In genomic region chr5:117307699-117308098, GRCm38 (mm10) we compare ENCODE assay signal across 8 mouse cellular contexts. TPM values are rescaled to one million over a fixed set of nuclear protein-coding genes. Genes with fewer than 3 reads are reported as not detected.
DNase-seq lines count a peak whose midpoint lies in the region; ATAC-seq and TF ChIP-seq lines count a peak whose summit lies in the region.

No protein-coding gene starts in this region.

- H3K27me3 ChIP-seq in limb, embryonic 11.5 days (ENCODE audit: control insufficient read depth, insufficient read depth, low read length), result no peaks in the 10 kb centered on the region
- no peaks in the 10 kb centered on the region for H3K27me3 ChIP-seq in thymus, adult 2 months (ENCODE audit: control insufficient read depth, insufficient read depth, low read length)

- H3K4me2 ChIP-seq in limb, embryonic 11.5 days (ENCODE audit: low read depth, severe bottlenecking), result no peak overlapping the region

- peak; percentile 61 for DNase-seq in layer of hippocampus, adult 11-12 months (ENCODE audit: low spot score)
- DNase-seq in layer of hippocampus, adult 9-10 months (ENCODE audit: low spot score), result no peak
- DNase-seq in adrenal gland, postnatal 14 days, result peak; percentile 91
- DNase-seq in forelimb bud, embryonic 11.5 days (ENCODE audit: low read depth, low spot score), result peak; percentile 65
- DNase-seq in limb, embryonic 11.5 days (ENCODE audit: low spot score), result peak; percentile 75
- DNase-seq in natural killer cell, adult 2 months (ENCODE audit: low spot score in 2 of 2), result peak; percentile 46 to 68
- DNase-seq in thymus, adult 2 months, result peak; percentile 74

- peak; percentile 88 for ATAC-seq in inflammation-experienced regulatory T-cells, adult 6 months
- ATAC-seq in limb, embryonic 11.5 days (ENCODE audit: insufficient number of reproducible peaks, low FRiP score, low TSS enrichment, low read depth), result no peak

- no peaks in the 10 kb centered on the region for H3K4me1 ChIP-seq in limb, embryonic 11.5 days (ENCODE audit: control insufficient read depth, insufficient read depth, low read length)
- H3K4me1 ChIP-seq in thymus, adult 2 months (replicated peaks; ENCODE audit: control insufficient read depth, insufficient read depth, low read length), result no peaks in the 10 kb centered on the region

- no peak overlapping the region for H3K4me3 ChIP-seq in limb, embryonic 11.5 days (ENCODE audit: low read depth, low read length)
- no peak overlapping the region for H3K4me3 ChIP-seq in thymus, adult 2 months (ENCODE audit: control insufficient read depth, insufficient read depth, low read length)

- 37% methylated on average over 11 of the region's 11 CpGs for WGBS in limb, embryonic 11.5 days
- 16% methylated on average over 11 of the region's 11 CpGs for WGBS in thymus, adult 2 months

- H3K9ac ChIP-seq in limb, embryonic 11.5 days (ENCODE audit: low read length), result no peak overlapping the region

- peak; percentile 80; the same call in 1 of the 2 replicates for TF ChIP-seq CTCF in thymus, adult 2 months (IDR thresholded peaks at IDR 0.05; ENCODE audit: borderline replicate concordance, control insufficient read depth, extremely low read depth, insufficient read depth, low read length, poor library complexity)

- TF ChIP-seq POLR2A in thymus, adult 2 months (IDR thresholded peaks at IDR 0.05; ENCODE audit: control insufficient read depth, extremely low read depth, insufficient read depth, low read length, poor library complexity), result no peak

- no peak overlapping the region for H3K27ac ChIP-seq in limb, embryonic 11.5 days (replicated peaks; ENCODE audit: low read depth, low read length)
- no peak overlapping the region for H3K27ac ChIP-seq in thymus, adult 2 months (ENCODE audit: control insufficient read depth, insufficient read depth, low read length)

- no peaks in the 10 kb centered on the region for H3K9me3 ChIP-seq in limb, embryonic 11.5 days (ENCODE audit: control insufficient read depth, low read length)

- no peaks in the 10 kb centered on the region for H3K36me3 ChIP-seq in limb, embryonic 11.5 days (ENCODE audit: control insufficient read depth, insufficient read depth, low read length)
- H3K36me3 ChIP-seq in thymus, adult 2 months (ENCODE audit: control insufficient read depth, insufficient read depth, low read length), result no peaks in the 10 kb centered on the region

RNA-seq across cellular contexts. Expression of gene Vsig10, which starts 11.2 kb away (rescaled TPM):
- total RNA-seq in adrenal gland, postnatal 14 days (2021), result 18.5 and 21.6 TPM in 2 replicates
- 1 to 10 TPM; 4.1 to 7.8 (median 5.7) TPM for polyA plus RNA-seq in inflammation-experienced regulatory T-cells, adult 6 months (2017; shearing (Covaris generic))
- polyA plus RNA-seq in limb, embryonic 11.5 days (2014; fragmentation: Nextera tagmentation; extraction: Ambion mirVana), result 2.1 and 2.7 TPM in 2 replicates
- 7.3 and 11.5 TPM in 2 replicates for polyA plus RNA-seq in thymus, adult 2 months (2012; rRNA removed)

RNA-seq across cellular contexts. Expression of gene Pebp1, which starts 20.3 kb away (rescaled TPM):
- 832 and 835 TPM in 2 replicates for total RNA-seq in adrenal gland, postnatal 14 days (2021)
- polyA plus RNA-seq in inflammation-experienced regulatory T-cells, adult 6 months (2017; shearing (Covaris generic)), result 100 to 1,000 TPM; 125 to 143 (median 133) TPM
- polyA plus RNA-seq in limb, embryonic 11.5 days (2014; fragmentation: Nextera tagmentation; extraction: Ambion mirVana), result 838 and 884 TPM in 2 replicates
- 498 and 588 TPM in 2 replicates for polyA plus RNA-seq in thymus, adult 2 months (2012; rRNA removed)

RNA-seq across cellular contexts. Expression of gene Wsb2, which starts 49.4 kb away (rescaled TPM):
- 100 and 103 TPM in 2 replicates for total RNA-seq in adrenal gland, postnatal 14 days (2021)
- polyA plus RNA-seq in inflammation-experienced regulatory T-cells, adult 6 months (2017; shearing (Covaris generic)), result 10 to 100 TPM in 2 of 3 experiments, 1 to 10 TPM in 1; 9.8 to 11.3 (median 11.1) TPM
- 38.7 and 43.0 TPM in 2 replicates for polyA plus RNA-seq in limb, embryonic 11.5 days (2014; fragmentation: Nextera tagmentation; extraction: Ambion mirVana)
- 91.8 and 120 TPM in 2 replicates for polyA plus RNA-seq in thymus, adult 2 months (2012; rRNA removed)
